Comparison of ENCODE assay signal across 8 mouse cellular contexts in genomic region chr2:30647882-30648494, GRCm38 (mm10). TPM values are rescaled to one million over a fixed set of nuclear protein-coding genes. Genes with fewer than 3 reads are reported as not detected.
DNase-seq lines count a peak whose midpoint lies in the region; ATAC-seq and TF ChIP-seq lines count a peak whose summit lies in the region.

No protein-coding gene starts in this region.

- H3K27me3 ChIP-seq in heart, postnatal 0 days (ENCODE audit: control insufficient read depth, insufficient read depth, low read length), result no peaks in the 10 kb centered on the region
- no peaks in the 10 kb centered on the region for H3K27me3 ChIP-seq in forebrain, postnatal 0 days (ENCODE audit: insufficient read depth, low read length)
- no peaks in the 10 kb centered on the region for H3K27me3 ChIP-seq in midbrain, embryonic 16.5 days (ENCODE audit: control insufficient read depth, insufficient read depth, low read depth, low read length)

- no peak overlapping the region for H3K4me2 ChIP-seq in heart, postnatal 0 days (ENCODE audit: low read depth, low read length)
- H3K4me2 ChIP-seq in forebrain, postnatal 0 days (ENCODE audit: low read depth), result peak overlapping the region; percentile 26
- H3K4me2 ChIP-seq in midbrain, embryonic 16.5 days (ENCODE audit: low read length), result peak overlapping the region; percentile 37

- no peaks in the 10 kb centered on the region for H3K36me3 ChIP-seq in heart, postnatal 0 days (replicated peaks; ENCODE audit: control insufficient read depth, insufficient read depth, low read length)
- no peaks in the 10 kb centered on the region for H3K36me3 ChIP-seq in forebrain, postnatal 0 days (ENCODE audit: insufficient read depth)
- H3K36me3 ChIP-seq in midbrain, embryonic 16.5 days (ENCODE audit: control insufficient read depth, insufficient read depth, low read length), result no peaks in the 10 kb centered on the region

- peak overlapping the region; percentile 30; the same call in 1 of the 2 replicates for H3K27ac ChIP-seq in heart, postnatal 0 days (ENCODE audit: low read depth)
- peak overlapping the region; percentile 96 for H3K27ac ChIP-seq in forebrain, postnatal 0 days (ENCODE audit: low read depth, low read length)
- H3K27ac ChIP-seq in midbrain, embryonic 16.5 days (ENCODE audit: low read length), result peak overlapping the region; percentile 99

- 23% methylated on average over 13 of the region's 13 CpGs for WGBS in heart, postnatal 0 days
- 27% methylated on average over 13 of the region's 13 CpGs for WGBS in forebrain, postnatal 0 days
- WGBS in midbrain, embryonic 16.5 days, result 9% methylated on average over 13 of the region's 13 CpGs

- no peaks in the 10 kb centered on the region for H3K9me3 ChIP-seq in heart, postnatal 0 days (replicated peaks; ENCODE audit: control insufficient read depth, low read length)
- H3K9me3 ChIP-seq in forebrain, postnatal 0 days (ENCODE audit: low read length), result no peaks in the 10 kb centered on the region
- H3K9me3 ChIP-seq in midbrain, embryonic 16.5 days (replicated peaks; ENCODE audit: control insufficient read depth, low read length, poor library complexity, severe bottlenecking), result no peaks in the 10 kb centered on the region

- peaks cover 34% of the 10 kb centered on the region for H3K4me1 ChIP-seq in heart, postnatal 0 days (ENCODE audit: control insufficient read depth, insufficient read depth)
- H3K4me1 ChIP-seq in forebrain, postnatal 0 days (ENCODE audit: insufficient read depth), result peaks cover 36% of the 10 kb centered on the region
- peaks cover 67% of the 10 kb centered on the region for H3K4me1 ChIP-seq in midbrain, embryonic 16.5 days (ENCODE audit: control insufficient read depth, insufficient read depth, low read length)

- no peak for ATAC-seq in heart, postnatal 0 days (ENCODE audit: insufficient read depth, low read depth)
- peak; percentile 40; the same call in 1 of the 2 replicates for ATAC-seq in forebrain, postnatal 0 days
- ATAC-seq in midbrain, embryonic 16.5 days, result peak; percentile 29

- no peak for TF ChIP-seq EP300 in heart, postnatal 0 days (IDR thresholded peaks at IDR 0.05; ENCODE audit: low read depth)

- DNase-seq in heart, postnatal 0 days (ENCODE audit: low spot score), result no peak
- DNase-seq in heart, adult 9 months (ENCODE audit: low spot score in 2 of 2), result no peak
- peak; percentile 27 for DNase-seq in T-cell, adult 2 months (ENCODE audit: low spot score)
- DNase-seq in forebrain, postnatal 0 days, result peak; percentile 53
- DNase-seq in cerebellum, postnatal 25 days, result no peak
- DNase-seq in cerebellum, adult 8-10 months, result no peak
- DNase-seq in urinary bladder, postnatal 4 days (ENCODE audit: low spot score in 2 of 2), result no peak

- H3K9ac ChIP-seq in heart, postnatal 0 days (replicated peaks; ENCODE audit: low read depth, low read length), result no peak overlapping the region
- H3K9ac ChIP-seq in forebrain, postnatal 0 days, result peak overlapping the region; percentile 51
- peak overlapping the region; percentile 62 for H3K9ac ChIP-seq in midbrain, embryonic 16.5 days (ENCODE audit: low read depth, low read length)

- H3K4me3 ChIP-seq in heart, postnatal 0 days (ENCODE audit: low read depth, low read length), result no peak overlapping the region
- no peak overlapping the region for H3K4me3 ChIP-seq in forebrain, postnatal 0 days (ENCODE audit: low read depth, low read length)
- no peak overlapping the region for H3K4me3 ChIP-seq in midbrain, embryonic 16.5 days (ENCODE audit: low read depth, low read length)

- TF ChIP-seq CTCF in heart, postnatal 0 days (IDR thresholded peaks at IDR 0.05; ENCODE audit: low read depth), result no peak
- no peak for TF ChIP-seq CTCF in forebrain, postnatal 0 days (IDR thresholded peaks at IDR 0.05; ENCODE audit: low read depth)

RNA-seq across cellular contexts. Expression of gene Cstad, which starts 53.1 kb away (rescaled TPM):
- total RNA-seq in heart, postnatal 0 days (2014; rRNA removed; ENCODE audit: low replicate concordance), result not detected in 2 replicates
- 3.1 and 3.6 TPM in 2 replicates for polyA plus RNA-seq in heart, postnatal 0 days (2015; fragmentation: Nextera tagmentation; extraction: Ambion mirVana)
- total RNA-seq in forebrain, postnatal 0 days (2014; rRNA removed), result 3.8 and 4.1 TPM in 2 replicates
- 0.65 and 1.2 TPM in 2 replicates for polyA plus RNA-seq in forebrain, postnatal 0 days (2015; fragmentation: Nextera tagmentation; extraction: Ambion mirVana)
- 0.62 TPM in 2 replicates for polyA plus RNA-seq in midbrain, embryonic 16.5 days (2015; fragmentation: Nextera tagmentation; extraction: Ambion mirVana)

Comparison
In these comparisons a context has a peak if more than half of its experiments do, and no peak if none do; other contexts are left out.
1. DNase-seq: peak in T-cell, adult 2 months (single experiment) and forebrain, postnatal 0 days (single experiment); none in heart, postnatal 0 days (single experiment), heart, adult 9 months (0 of 2), cerebellum, postnatal 25 days (0 of 2), cerebellum, adult 8-10 months (single experiment) and urinary bladder, postnatal 4 days (0 of 2).
2. H3K27ac ChIP-seq: peak in every context shown above with its lines; median percentile 99 in midbrain, embryonic 16.5 days; 96 in forebrain, postnatal 0 days; 30 in heart, postnatal 0 days.